Mouse (Mus musculus) C2C12 (cell line): ENCODE measurements around the gene Slc26a11.

Source experiments
- CEBPB ChIP-seq: IDR thresholded peaks from one replicate; pipeline ENCODE4 v1.6.1; 2011; ENCODE audit warnings: low read depth, mild to moderate bottlenecking, control low read depth, moderate library complexity
- CTCF ChIP-seq: IDR thresholded peaks from one replicate; pipeline ENCODE4 v1.5.1; 2011; ENCODE audit not compliant: control insufficient read depth, insufficient read depth, insufficient read length
- FOSL1 ChIP-seq: IDR thresholded peaks from one replicate; pipeline ENCODE4 v1.8.0; 2011; ENCODE audit warnings: mild to moderate bottlenecking, low read length; ENCODE audit not compliant: poor library complexity, insufficient read depth, severe bottlenecking
- MAX ChIP-seq: IDR thresholded peaks from one replicate; pipeline ENCODE4 v1.6.1; 2011; ENCODE audit warnings: mild to moderate bottlenecking, control low read depth
- MYOD1 ChIP-seq: IDR thresholded peaks from one replicate; pipeline ENCODE4 v1.6.1; 2011; ENCODE audit warnings: low read depth; ENCODE audit not compliant: control insufficient read depth, insufficient read length
- MYOG ChIP-seq: IDR thresholded peaks from one replicate; pipeline ENCODE4 v1.6.1; 2011; ENCODE audit not compliant: control insufficient read depth, insufficient read length; ENCODE audit errors: extremely low read depth
- USF1 ChIP-seq: IDR thresholded peaks from one replicate; pipeline ENCODE4 v1.6.1; 2011; ENCODE audit warnings: low read depth, mild to moderate bottlenecking, control low read depth, moderate library complexity

- no peak for TF ChIP-seq MAX
- no peak for TF ChIP-seq CTCF
- no peak for TF ChIP-seq USF1
- TF ChIP-seq MYOD1: no peak
- TF ChIP-seq MYOG: no peak
- TF ChIP-seq FOSL1: no peak
- TF ChIP-seq CEBPB: no peak
These were observed 3.2 kb upstream of the Slc26a11 start for GRCm38 (mm10) chr11:119352113-119352512.
